Mouse (Mus musculus) ES-E14 (cell line): Measurements from ENCODE around the gene Tmprss13.

Source experiments
- CHD2 ChIP-seq: IDR thresholded peaks from 2 replicates; pipeline ENCODE4 v1.6.1; 2014; ENCODE audit warnings: mild to moderate bottlenecking, low read depth, low read length, inconsistent platforms
- HCFC1 ChIP-seq: IDR thresholded peaks from 2 replicates; pipeline ENCODE4 v1.6.1; 2012; ENCODE audit warnings: low read length, inconsistent platforms, borderline replicate concordance; ENCODE audit not compliant: insufficient read depth
- MAFK ChIP-seq: IDR thresholded peaks from 2 replicates; pipeline ENCODE4 v1.6.1; 2014; ENCODE audit warnings: mild to moderate bottlenecking, low read depth, low read length, inconsistent platforms; ENCODE audit not compliant: insufficient read depth
- ZC3H11A ChIP-seq: IDR thresholded peaks from 2 replicates; pipeline ENCODE4 v1.6.1; 2012; ENCODE audit warnings: low read depth, mild to moderate bottlenecking, inconsistent platforms, low read length, borderline replicate concordance

DNA sequence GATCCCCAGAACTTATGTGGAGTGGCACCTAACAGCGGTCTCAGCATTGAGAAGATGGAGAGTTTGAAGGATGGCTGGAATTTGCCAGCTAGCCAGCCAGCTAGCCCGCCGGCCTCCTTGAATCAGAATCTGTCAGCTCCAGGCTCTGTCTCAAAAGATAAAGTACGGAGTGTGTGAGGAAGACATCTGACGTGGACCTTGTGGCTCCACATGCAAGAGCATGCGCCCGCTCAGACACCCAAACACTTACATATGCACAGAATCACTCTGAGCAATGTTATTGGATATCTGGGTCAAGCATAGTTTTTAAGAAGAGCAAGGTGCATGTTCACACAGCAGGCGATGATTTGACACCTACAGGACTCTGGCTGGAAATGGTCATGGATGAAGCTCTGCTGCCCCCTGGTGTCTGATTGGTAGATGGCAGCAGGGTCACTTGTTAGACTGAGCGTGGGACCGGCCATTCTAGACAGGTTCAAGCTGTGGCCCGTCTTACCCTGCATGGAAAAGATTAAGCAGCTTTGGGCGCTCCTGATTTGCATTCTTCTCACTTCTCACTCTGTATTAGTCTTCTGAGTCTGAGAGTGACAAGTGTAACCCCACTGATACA is 69.6 kb downstream of the Tmprss13 start:
- TF ChIP-seq MAFK (no peak), CHD2 (no peak), ZC3H11A (peak; percentile 99), HCFC1 (no peak)
